Mouse (Mus musculus): ENCODE data around the gene Zmat3. TPM values are rescaled to one million over a fixed set of nuclear protein-coding genes. Genes with fewer than 3 reads are reported as not detected.

Zmat3 gene
- 5.7 and 6.4 TPM in 2 replicates for polyA plus RNA-seq (2015; fragmentation: Nextera tagmentation; extraction: Ambion mirVana)

DNA sequence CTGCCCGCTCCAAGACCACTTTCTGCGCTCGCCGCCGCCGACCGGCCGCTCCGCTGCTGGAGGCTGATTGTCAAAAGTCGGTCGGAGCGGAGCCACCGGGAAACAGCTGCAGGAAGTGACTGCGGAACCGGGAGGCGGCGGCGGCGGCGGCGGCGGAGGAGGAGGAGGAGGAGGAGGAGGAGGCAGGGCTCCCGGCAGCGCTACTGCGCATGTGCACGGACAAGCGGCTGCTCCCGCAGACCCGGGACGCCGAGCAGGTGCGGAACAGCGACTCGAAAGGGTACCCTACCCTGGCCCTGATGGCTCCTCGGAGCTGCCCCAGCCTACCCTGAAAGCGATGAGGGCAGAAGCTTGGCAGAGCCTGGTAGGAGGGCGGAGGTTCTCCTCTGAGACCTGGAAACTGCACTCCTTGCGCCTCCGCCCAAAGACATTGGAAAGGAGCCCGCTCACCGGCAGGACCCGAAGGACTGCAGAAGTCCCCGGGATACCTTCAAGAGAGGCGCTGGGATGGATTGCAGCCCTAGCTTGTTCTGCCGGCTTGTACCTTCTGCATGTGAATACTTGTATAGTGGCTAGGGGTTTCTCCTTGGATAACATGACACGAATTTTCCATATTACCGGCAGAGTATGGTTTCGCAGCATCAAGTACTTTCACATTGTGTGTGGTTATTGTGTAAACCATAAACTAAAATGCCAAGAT lies at the start of gene Zmat3:
Zmat3 (minus strand) TSS at position 469 of the 700 bp plus-strand sequence.
- WGBS: 3% methylated on average over 38 of the region's 48 CpGs
- peak; percentile 71 for ATAC-seq (ENCODE audit: insufficient read depth, low FRiP score)
- Histone ChIP-seq H3K4me1 (ENCODE audit: control insufficient read depth, insufficient read depth, low read length) (peaks cover 14% of the 10 kb centered on the region), H3K27ac (ENCODE audit: low read length) (peak within 1 kb of the TSS; percentile 73), H3K4me3 (replicated peaks; ENCODE audit: low read length) (peak within 1 kb of the TSS; percentile 88), H3K9ac (ENCODE audit: low read length) (peak within 1 kb of the TSS; percentile 87), H3K27me3 (ENCODE audit: control insufficient read depth, insufficient read depth, low read length) (no peaks in the 10 kb centered on the region), H3K9me3 (replicated peaks; ENCODE audit: control insufficient read depth, low read length) (no peaks in the 10 kb centered on the region), H3K36me3 (ENCODE audit: control insufficient read depth, insufficient read depth, low read length) (no peaks in the 10 kb centered on the region), H3K4me2 (ENCODE audit: low read depth, low read length) (peak within 1 kb of the TSS; percentile 82)

GRCm38 (mm10) chr3:32414381-32414780 lies 48.6 kb upstream of the Zmat3 start:
- no peak for ATAC-seq (ENCODE audit: insufficient read depth, low FRiP score)
- H3K4me1 ChIP-seq (ENCODE audit: control insufficient read depth, insufficient read depth, low read length): peaks cover 43% of the 10 kb centered on the region
- H3K4me3 ChIP-seq (replicated peaks; ENCODE audit: low read length): no peak overlapping the region
- no peaks in the 10 kb centered on the region for H3K27me3 ChIP-seq (ENCODE audit: control insufficient read depth, insufficient read depth, low read length)
- H3K36me3 ChIP-seq (ENCODE audit: control insufficient read depth, insufficient read depth, low read length): no peaks in the 10 kb centered on the region
- H3K4me2 ChIP-seq (ENCODE audit: low read depth, low read length): no peak overlapping the region
- H3K27ac ChIP-seq (ENCODE audit: low read length): no peak overlapping the region
- H3K9me3 ChIP-seq (replicated peaks; ENCODE audit: control insufficient read depth, low read length): no peaks in the 10 kb centered on the region
- H3K9ac ChIP-seq (ENCODE audit: low read length): no peak overlapping the region
- 51% methylated on average over 4 of the region's 4 CpGs for WGBS

DNA sequence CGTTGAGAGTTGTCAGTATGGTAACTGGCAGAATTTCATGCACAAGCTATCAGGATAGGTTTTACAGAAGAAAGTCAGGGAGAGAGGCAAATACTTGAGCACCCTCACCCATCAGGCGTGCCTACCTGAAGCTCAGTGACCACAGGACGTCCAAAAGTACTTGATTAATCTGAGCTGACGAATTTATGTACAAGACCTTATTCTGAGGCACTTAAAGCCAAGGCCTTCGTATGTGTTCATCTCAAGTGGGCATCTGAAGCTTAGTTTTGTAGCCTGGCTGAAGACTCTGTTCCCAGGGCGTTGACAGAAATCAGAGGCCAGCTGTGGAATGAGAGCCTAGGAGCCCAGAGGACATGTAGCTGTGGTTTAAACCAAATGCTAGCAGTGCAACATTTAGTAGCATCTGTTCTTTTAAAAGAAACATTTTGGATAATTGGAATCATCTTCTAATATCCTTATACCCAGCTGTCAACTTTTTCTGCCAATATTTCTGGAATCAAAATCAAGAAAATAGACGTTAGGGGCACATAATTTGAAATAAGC lies 46.8 kb upstream of the Zmat3 start:
- no peak overlapping the region for H3K27ac ChIP-seq (ENCODE audit: low read length)
- no peak for ATAC-seq (ENCODE audit: insufficient read depth, low FRiP score)
- H3K36me3 ChIP-seq (ENCODE audit: control insufficient read depth, insufficient read depth, low read length): no peaks in the 10 kb centered on the region

DNA sequence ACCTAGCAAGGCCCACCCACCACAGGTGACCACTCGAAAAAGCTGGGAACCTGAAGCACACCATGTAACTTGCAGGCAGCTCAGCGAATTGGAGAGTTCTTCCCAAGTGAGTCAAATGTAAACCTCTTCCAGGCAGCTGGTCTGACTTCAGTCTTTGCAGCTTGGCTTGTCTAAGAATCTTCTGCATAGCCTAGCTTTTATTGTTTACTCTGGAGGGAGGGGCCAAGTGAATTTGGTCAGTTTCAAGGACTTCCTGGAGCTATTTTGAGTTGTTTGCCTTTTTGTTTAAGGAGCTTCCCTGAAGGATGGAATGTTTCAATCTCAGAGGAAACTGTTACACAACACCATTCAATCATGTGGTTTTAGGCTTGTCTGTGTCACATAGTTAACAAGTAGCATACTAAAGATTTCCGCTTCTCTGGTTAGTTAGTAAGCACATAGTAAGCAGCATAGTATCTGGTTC lies 43.0 kb upstream of the Zmat3 start:
- 80% methylated on average over 3 of the region's 3 CpGs for WGBS
- Histone ChIP-seq H3K4me2 (ENCODE audit: low read depth, low read length) (no peak overlapping the region), H3K9me3 (replicated peaks; ENCODE audit: control insufficient read depth, low read length) (0 out of 2 replicates have a peak, but pooled peaks cover 4% of the 10 kb centered on the region), H3K9ac (ENCODE audit: low read length) (no peak overlapping the region), H3K27me3 (ENCODE audit: control insufficient read depth, insufficient read depth, low read length) (no peaks in the 10 kb centered on the region), H3K4me3 (replicated peaks; ENCODE audit: low read length) (no peak overlapping the region), H3K27ac (ENCODE audit: low read length) (peak overlapping the region; percentile 12; the same call in 1 of the 2 replicates), H3K4me1 (ENCODE audit: control insufficient read depth, insufficient read depth, low read length) (peaks cover 19% of the 10 kb centered on the region), H3K36me3 (ENCODE audit: control insufficient read depth, insufficient read depth, low read length) (no peaks in the 10 kb centered on the region)
- no peak for ATAC-seq (ENCODE audit: insufficient read depth, low FRiP score)

More for the DNA sequence above, 46.8 kb upstream of the Zmat3 start:
- Histone ChIP-seq H3K9me3 (replicated peaks; ENCODE audit: control insufficient read depth, low read length) (0 out of 2 replicates have a peak, but pooled peaks cover 4% of the 10 kb centered on the region), H3K4me2 (ENCODE audit: low read depth, low read length) (no peak overlapping the region), H3K4me3 (replicated peaks; ENCODE audit: low read length) (no peak overlapping the region), H3K9ac (ENCODE audit: low read length) (no peak overlapping the region), H3K4me1 (ENCODE audit: control insufficient read depth, insufficient read depth, low read length) (peaks cover 42% of the 10 kb centered on the region), H3K27me3 (ENCODE audit: control insufficient read depth, insufficient read depth, low read length) (no peaks in the 10 kb centered on the region)
- WGBS: 68% methylated on average over 7 of the region's 7 CpGs

GRCm38 (mm10) chr3:32406804-32407203 lies 41.0 kb upstream of the Zmat3 start:
- H3K4me1 ChIP-seq (ENCODE audit: control insufficient read depth, insufficient read depth, low read length): peaks cover 18% of the 10 kb centered on the region
- WGBS: 74% methylated on average over 6 of the region's 6 CpGs
- no peaks in the 10 kb centered on the region for H3K36me3 ChIP-seq (ENCODE audit: control insufficient read depth, insufficient read depth, low read length)
- H3K9me3 ChIP-seq (replicated peaks; ENCODE audit: control insufficient read depth, low read length): 0 out of 2 replicates have a peak, but pooled peaks cover 4% of the 10 kb centered on the region
- H3K27ac ChIP-seq (ENCODE audit: low read length): no peak overlapping the region
- H3K4me2 ChIP-seq (ENCODE audit: low read depth, low read length): no peak overlapping the region
- no peak for ATAC-seq (ENCODE audit: insufficient read depth, low FRiP score)
- H3K4me3 ChIP-seq (replicated peaks; ENCODE audit: low read length): no peak overlapping the region
- no peak overlapping the region for H3K9ac ChIP-seq (ENCODE audit: low read length)
- H3K27me3 ChIP-seq (ENCODE audit: control insufficient read depth, insufficient read depth, low read length): no peaks in the 10 kb centered on the region

DNA sequence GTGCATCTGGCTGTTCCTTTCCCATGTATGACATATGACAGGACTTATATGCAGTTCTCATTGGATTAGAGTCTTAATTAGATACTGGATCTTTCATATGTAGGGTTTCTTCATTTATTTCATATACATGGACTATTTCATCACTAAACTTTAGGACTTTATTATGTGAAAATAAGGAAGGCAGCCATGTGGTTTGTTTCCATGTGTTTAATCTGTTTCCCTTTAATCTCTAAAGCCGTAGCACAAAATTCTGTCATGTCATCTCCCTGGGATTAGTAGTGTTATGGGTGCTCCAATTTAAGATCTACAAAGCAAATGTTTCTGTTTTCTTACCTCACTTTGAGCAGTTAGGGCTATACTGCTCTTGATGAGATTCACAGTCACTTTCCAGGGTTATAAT lies 39.9 kb upstream of the Zmat3 start:
- no peaks in the 10 kb centered on the region for H3K36me3 ChIP-seq (ENCODE audit: control insufficient read depth, insufficient read depth, low read length)
- H3K4me1 ChIP-seq (ENCODE audit: control insufficient read depth, insufficient read depth, low read length): peaks cover 18% of the 10 kb centered on the region
- no peak overlapping the region for H3K4me2 ChIP-seq (ENCODE audit: low read depth, low read length)
- 71% methylated on average over 1 of the region's 1 CpGs for WGBS
- 0 out of 2 replicates have a peak, but pooled peaks cover 4% of the 10 kb centered on the region for H3K9me3 ChIP-seq (replicated peaks; ENCODE audit: control insufficient read depth, low read length)
- H3K4me3 ChIP-seq (replicated peaks; ENCODE audit: low read length): no peak overlapping the region
- H3K27ac ChIP-seq (ENCODE audit: low read length): no peak overlapping the region
- no peaks in the 10 kb centered on the region for H3K27me3 ChIP-seq (ENCODE audit: control insufficient read depth, insufficient read depth, low read length)
- no peak overlapping the region for H3K9ac ChIP-seq (ENCODE audit: low read length)
- no peak for ATAC-seq (ENCODE audit: insufficient read depth, low FRiP score)

DNA sequence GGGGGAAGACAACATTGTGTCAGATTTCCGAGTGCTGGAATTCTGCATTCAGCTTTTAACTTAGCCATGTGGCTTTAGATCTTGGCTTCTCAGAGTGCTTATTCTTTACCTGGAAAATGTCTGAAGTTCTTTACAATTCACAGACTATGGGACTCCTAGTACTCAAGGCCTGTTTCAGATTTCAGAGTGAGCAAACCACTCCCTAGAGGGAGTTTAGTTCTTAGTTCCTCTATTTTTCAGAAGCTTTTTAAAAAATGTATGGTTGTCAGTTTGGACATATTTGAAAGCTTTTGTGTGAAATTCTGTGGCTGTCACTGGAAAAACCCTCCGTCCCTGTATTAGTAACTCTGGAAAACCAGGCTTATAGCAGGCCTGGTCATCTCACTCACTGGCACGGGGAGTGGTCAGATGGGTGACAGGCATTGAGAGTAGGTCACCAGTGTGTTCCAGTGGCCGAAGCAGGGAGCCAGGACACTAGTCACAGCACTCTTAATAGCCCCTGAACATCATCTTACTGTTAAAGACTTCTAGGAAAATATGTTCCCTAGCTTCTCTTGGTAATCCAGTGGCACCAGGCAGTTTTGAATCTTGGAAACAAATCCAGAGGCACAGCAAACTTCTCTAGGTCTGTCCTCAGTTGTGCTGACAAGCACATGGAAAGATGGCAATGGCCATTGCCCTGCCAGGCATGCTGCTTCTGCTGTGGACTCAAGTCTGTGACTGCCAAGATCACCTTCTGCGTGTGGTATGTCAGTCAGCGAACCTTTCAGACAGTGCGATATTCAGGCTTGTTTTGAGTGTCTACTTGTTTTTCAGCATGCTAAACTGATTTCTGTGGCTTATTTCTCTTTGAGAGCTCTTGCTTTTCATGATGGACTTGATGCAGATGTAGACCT lies 37.4 kb upstream of the Zmat3 start:
- peaks cover 29% of the 10 kb centered on the region for H3K4me1 ChIP-seq (ENCODE audit: control insufficient read depth, insufficient read depth, low read length)
- WGBS: 65% methylated on average over 7 of the region's 7 CpGs
- ATAC-seq (ENCODE audit: insufficient read depth, low FRiP score): no peak

GRCm38 (mm10) chr3:32401591-32401990 lies 35.8 kb upstream of the Zmat3 start:
- Histone ChIP-seq H3K9ac (ENCODE audit: low read length) (no peak overlapping the region), H3K4me3 (replicated peaks; ENCODE audit: low read length) (no peak overlapping the region), H3K4me1 (ENCODE audit: control insufficient read depth, insufficient read depth, low read length) (peaks cover 29% of the 10 kb centered on the region), H3K9me3 (replicated peaks; ENCODE audit: control insufficient read depth, low read length) (no peaks in the 10 kb centered on the region), H3K27ac (ENCODE audit: low read length) (no peak overlapping the region), H3K4me2 (ENCODE audit: low read depth, low read length) (no peak overlapping the region), H3K36me3 (ENCODE audit: control insufficient read depth, insufficient read depth, low read length) (no peaks in the 10 kb centered on the region), H3K27me3 (ENCODE audit: control insufficient read depth, insufficient read depth, low read length) (no peaks in the 10 kb centered on the region)
- 75% methylated on average over 3 of the region's 3 CpGs for WGBS
- ATAC-seq (ENCODE audit: insufficient read depth, low FRiP score): no peak

More for the DNA sequence above, 37.4 kb upstream of the Zmat3 start:
- H3K9me3 ChIP-seq (replicated peaks; ENCODE audit: control insufficient read depth, low read length): no peaks in the 10 kb centered on the region
- H3K27me3 ChIP-seq (ENCODE audit: control insufficient read depth, insufficient read depth, low read length): no peaks in the 10 kb centered on the region
- no peak overlapping the region for H3K4me3 ChIP-seq (replicated peaks; ENCODE audit: low read length)
- H3K9ac ChIP-seq (ENCODE audit: low read length): no peak overlapping the region
- H3K27ac ChIP-seq (ENCODE audit: low read length): no peak overlapping the region
- H3K4me2 ChIP-seq (ENCODE audit: low read depth, low read length): no peak overlapping the region
- no peaks in the 10 kb centered on the region for H3K36me3 ChIP-seq (ENCODE audit: control insufficient read depth, insufficient read depth, low read length)
